Mouse (Mus musculus): ENCODE results near the gene Pigr. TPM values are rescaled to one million over a fixed set of nuclear protein-coding genes. Genes with fewer than 3 reads are reported as not detected.

Pigr gene
- polyA plus RNA-seq, 1 experiment from 2014 or later = not detected

- DNase-seq = no peak
- H3K9me3 ChIP-seq (ENCODE audit: low read depth, low read length) = no peaks in the 10 kb centered on the region
- no peaks in the 10 kb centered on the region for H3K36me3 ChIP-seq (ENCODE audit: insufficient read depth)
- H3K27ac ChIP-seq (ENCODE audit: low read depth) = no peak overlapping the region
- H3K4me3 ChIP-seq (ENCODE audit: low read depth, low read length) = no peak overlapping the region
- ATAC-seq (ENCODE audit: insufficient read depth) = no peak
- H3K4me1 ChIP-seq (ENCODE audit: insufficient read depth) = no peaks in the 10 kb centered on the region
- no peaks in the 10 kb centered on the region for H3K27me3 ChIP-seq (ENCODE audit: insufficient read depth, low read length)
- H3K9ac ChIP-seq = no peak overlapping the region
- no peak for TF ChIP-seq CTCF (IDR thresholded peaks at IDR 0.05; ENCODE audit: low read depth)
- WGBS = 55% methylated on average over 17 of the region's 17 CpGs
- no peak overlapping the region for H3K4me2 ChIP-seq
Measured at GRCm38 (mm10) chr1:130811316-130811715, 15.2 kb upstream of the Pigr start.

- DNase-seq (no peak), ATAC-seq (ENCODE audit: insufficient read depth) (no peak)
- H3K36me3 ChIP-seq (ENCODE audit: insufficient read depth) = no peaks in the 10 kb centered on the region
- 62% methylated on average over 1 of the region's 1 CpGs for WGBS
- no peak overlapping the region for H3K9ac ChIP-seq
- H3K27ac ChIP-seq (ENCODE audit: low read depth) = no peak overlapping the region
- H3K4me3 ChIP-seq (ENCODE audit: low read depth, low read length) = no peak overlapping the region
- H3K4me2 ChIP-seq = no peak overlapping the region
- no peaks in the 10 kb centered on the region for H3K9me3 ChIP-seq (ENCODE audit: low read depth, low read length)
- no peaks in the 10 kb centered on the region for H3K4me1 ChIP-seq (ENCODE audit: insufficient read depth)
- TF ChIP-seq CTCF (IDR thresholded peaks at IDR 0.05; ENCODE audit: low read depth) = no peak
- H3K27me3 ChIP-seq (ENCODE audit: insufficient read depth, low read length) = no peaks in the 10 kb centered on the region
Measured at GRCm38 (mm10) chr1:130819737-130820136, 6.7 kb upstream of the Pigr start.

GRCm38 (mm10) chr1:130820316-130821148 is 6.0 kb upstream of the Pigr start:
- DNase-seq (no peak), ATAC-seq (ENCODE audit: insufficient read depth) (no peak)
- 70% methylated on average over 7 of the region's 7 CpGs for WGBS
- no peak overlapping the region for H3K4me2 ChIP-seq
- no peak overlapping the region for H3K9ac ChIP-seq
- no peaks in the 10 kb centered on the region for H3K36me3 ChIP-seq (ENCODE audit: insufficient read depth)
- H3K9me3 ChIP-seq (ENCODE audit: low read depth, low read length) = no peaks in the 10 kb centered on the region
- TF ChIP-seq CTCF (IDR thresholded peaks at IDR 0.05; ENCODE audit: low read depth) = no peak
- no peaks in the 10 kb centered on the region for H3K27me3 ChIP-seq (ENCODE audit: insufficient read depth, low read length)
- H3K4me1 ChIP-seq (ENCODE audit: insufficient read depth) = no peaks in the 10 kb centered on the region
- no peak overlapping the region for H3K27ac ChIP-seq (ENCODE audit: low read depth)
- H3K4me3 ChIP-seq (ENCODE audit: low read depth, low read length) = no peak overlapping the region

- Histone ChIP-seq H3K9me3 (ENCODE audit: low read depth, low read length) (no peaks in the 10 kb centered on the region), H3K4me3 (ENCODE audit: low read depth, low read length) (no peak overlapping the region), H3K36me3 (ENCODE audit: insufficient read depth) (no peaks in the 10 kb centered on the region), H3K27me3 (ENCODE audit: insufficient read depth, low read length) (no peaks in the 10 kb centered on the region), H3K4me1 (ENCODE audit: insufficient read depth) (no peaks in the 10 kb centered on the region), H3K4me2 (no peak overlapping the region), H3K27ac (ENCODE audit: low read depth) (no peak overlapping the region), H3K9ac (no peak overlapping the region)
- DNase-seq (no peak), ATAC-seq (ENCODE audit: insufficient read depth) (no peak)
- WGBS = 81% methylated on average over 2 of the region's 2 CpGs
- no peak for TF ChIP-seq CTCF (IDR thresholded peaks at IDR 0.05; ENCODE audit: low read depth)
Measured at GRCm38 (mm10) chr1:130821149-130821471, 5.4 kb upstream of the Pigr start.

GRCm38 (mm10) chr1:130821911-130822625 is 4.4 kb upstream of the Pigr start:
- H3K36me3 ChIP-seq (ENCODE audit: insufficient read depth) = no peaks in the 10 kb centered on the region
- DNase-seq (no peak), ATAC-seq (ENCODE audit: insufficient read depth) (no peak)
- no peak overlapping the region for H3K4me2 ChIP-seq
- WGBS = 50% methylated on average over 9 of the region's 9 CpGs
- no peaks in the 10 kb centered on the region for H3K9me3 ChIP-seq (ENCODE audit: low read depth, low read length)
- no peaks in the 10 kb centered on the region for H3K4me1 ChIP-seq (ENCODE audit: insufficient read depth)
- TF ChIP-seq CTCF (IDR thresholded peaks at IDR 0.05; ENCODE audit: low read depth) = no peak
- H3K27me3 ChIP-seq (ENCODE audit: insufficient read depth, low read length) = no peaks in the 10 kb centered on the region
- no peak overlapping the region for H3K27ac ChIP-seq (ENCODE audit: low read depth)
- H3K4me3 ChIP-seq (ENCODE audit: low read depth, low read length) = no peak overlapping the region
- no peak overlapping the region for H3K9ac ChIP-seq

GRCm38 (mm10) chr1:130828656-130829055 is 2.2 kb downstream of the Pigr start:
- DNase-seq (no peak), ATAC-seq (ENCODE audit: insufficient read depth) (no peak)
- no peaks in the 10 kb centered on the region for H3K9me3 ChIP-seq (ENCODE audit: low read depth, low read length)
- no peaks in the 10 kb centered on the region for H3K36me3 ChIP-seq (ENCODE audit: insufficient read depth)
- no peak overlapping the region for H3K27ac ChIP-seq (ENCODE audit: low read depth)
- no peak overlapping the region for H3K4me2 ChIP-seq
- H3K4me3 ChIP-seq (ENCODE audit: low read depth, low read length) = no peak overlapping the region
- no peaks in the 10 kb centered on the region for H3K27me3 ChIP-seq (ENCODE audit: insufficient read depth, low read length)
- 63% methylated on average over 4 of the region's 4 CpGs for WGBS
- H3K4me1 ChIP-seq (ENCODE audit: insufficient read depth) = no peaks in the 10 kb centered on the region
- H3K9ac ChIP-seq = no peak overlapping the region
- no peak for TF ChIP-seq CTCF (IDR thresholded peaks at IDR 0.05; ENCODE audit: low read depth)

Data from lung, embryonic 14.5 days (tissue).